Mouse (Mus musculus): ENCODE measurements around the gene Tectb. TPM values are rescaled to one million over a fixed set of nuclear protein-coding genes. Genes with fewer than 3 reads are reported as not detected.

Tectb gene
- total and polyA plus RNA-seq, 2 experiments from 2014 or later, result 0.10 TPM

DNA sequence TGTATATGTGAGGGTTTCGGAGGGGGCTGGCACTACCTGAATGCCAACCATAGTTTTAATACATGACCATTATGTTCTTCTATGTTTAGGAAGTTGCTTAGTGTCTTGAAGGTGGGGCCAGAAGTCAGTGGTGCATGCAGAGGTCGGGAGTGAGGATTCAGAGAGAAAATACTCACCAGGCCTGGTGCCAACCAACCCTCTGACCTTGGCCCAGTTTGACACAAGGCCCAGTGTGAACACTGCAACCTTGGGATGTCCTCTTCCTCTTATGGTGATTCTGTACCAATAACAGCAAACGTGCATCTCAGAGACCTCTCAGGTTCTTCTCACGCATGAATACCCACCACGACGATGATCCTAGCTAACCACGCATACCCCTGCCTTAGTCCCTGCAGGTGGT lies 42.0 kb upstream of the Tectb start:
- WGBS, result 64% methylated on average over 7 of the region's 7 CpGs
- no peak overlapping the region for H3K4me3 ChIP-seq (ENCODE audit: low read length)
- H3K36me3 ChIP-seq (ENCODE audit: insufficient read depth, low read length), result no peaks in the 10 kb centered on the region

DNA sequence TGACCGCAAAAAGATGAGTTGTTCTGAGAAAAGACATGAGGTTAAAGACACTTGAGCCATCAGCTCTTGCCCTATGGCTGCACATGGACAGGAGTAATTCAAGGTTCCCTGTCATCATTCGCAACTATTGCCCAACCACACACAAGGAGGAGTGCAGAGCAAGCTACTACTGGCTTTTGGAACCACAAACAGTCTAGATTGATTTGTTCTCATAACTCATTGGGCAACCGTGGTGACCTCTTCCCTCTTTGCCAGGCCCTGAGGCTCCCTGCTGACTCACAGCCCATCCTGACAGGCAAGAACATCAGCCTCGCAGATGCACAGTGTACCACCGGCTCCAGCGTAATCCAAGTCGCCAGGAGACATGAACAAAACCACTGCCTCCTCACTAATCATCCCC lies 41.2 kb upstream of the Tectb start:
- DNase-seq (ENCODE audit: low spot score), result no peak
- no peaks in the 10 kb centered on the region for H3K9me3 ChIP-seq (ENCODE audit: low read length)
- no peak overlapping the region for H3K27ac ChIP-seq
- WGBS, result 76% methylated on average over 7 of the region's 7 CpGs
- H3K9ac ChIP-seq (replicated peaks; ENCODE audit: low read length), result no peak overlapping the region
- no peak for TF ChIP-seq CTCF (IDR thresholded peaks at IDR 0.05; ENCODE audit: low read depth)
- H3K4me1 ChIP-seq (ENCODE audit: insufficient read depth, low read length), result no peaks in the 10 kb centered on the region
- H3K36me3 ChIP-seq (ENCODE audit: insufficient read depth, low read length), result no peaks in the 10 kb centered on the region
- no peak overlapping the region for H3K4me2 ChIP-seq (ENCODE audit: low read depth, low read length)
- no peak for ATAC-seq
- H3K27me3 ChIP-seq (ENCODE audit: insufficient read depth, low read length), result no peaks in the 10 kb centered on the region
- no peak overlapping the region for H3K4me3 ChIP-seq (ENCODE audit: low read length)

More for the DNA sequence above, 42.0 kb upstream of the Tectb start:
- H3K9ac ChIP-seq (replicated peaks; ENCODE audit: low read length), result no peak overlapping the region
- TF ChIP-seq CTCF (IDR thresholded peaks at IDR 0.05; ENCODE audit: low read depth), result no peak
- H3K9me3 ChIP-seq (ENCODE audit: low read length), result no peaks in the 10 kb centered on the region
- peak overlapping the region; percentile 7; the same call in 1 of the 2 replicates for H3K27ac ChIP-seq
- no peak overlapping the region for H3K4me2 ChIP-seq (ENCODE audit: low read depth, low read length)
- H3K27me3 ChIP-seq (ENCODE audit: insufficient read depth, low read length), result no peaks in the 10 kb centered on the region
- DNase-seq (ENCODE audit: low spot score), result no peak
- H3K4me1 ChIP-seq (ENCODE audit: insufficient read depth, low read length), result no peaks in the 10 kb centered on the region
- ATAC-seq, result no peak

DNA sequence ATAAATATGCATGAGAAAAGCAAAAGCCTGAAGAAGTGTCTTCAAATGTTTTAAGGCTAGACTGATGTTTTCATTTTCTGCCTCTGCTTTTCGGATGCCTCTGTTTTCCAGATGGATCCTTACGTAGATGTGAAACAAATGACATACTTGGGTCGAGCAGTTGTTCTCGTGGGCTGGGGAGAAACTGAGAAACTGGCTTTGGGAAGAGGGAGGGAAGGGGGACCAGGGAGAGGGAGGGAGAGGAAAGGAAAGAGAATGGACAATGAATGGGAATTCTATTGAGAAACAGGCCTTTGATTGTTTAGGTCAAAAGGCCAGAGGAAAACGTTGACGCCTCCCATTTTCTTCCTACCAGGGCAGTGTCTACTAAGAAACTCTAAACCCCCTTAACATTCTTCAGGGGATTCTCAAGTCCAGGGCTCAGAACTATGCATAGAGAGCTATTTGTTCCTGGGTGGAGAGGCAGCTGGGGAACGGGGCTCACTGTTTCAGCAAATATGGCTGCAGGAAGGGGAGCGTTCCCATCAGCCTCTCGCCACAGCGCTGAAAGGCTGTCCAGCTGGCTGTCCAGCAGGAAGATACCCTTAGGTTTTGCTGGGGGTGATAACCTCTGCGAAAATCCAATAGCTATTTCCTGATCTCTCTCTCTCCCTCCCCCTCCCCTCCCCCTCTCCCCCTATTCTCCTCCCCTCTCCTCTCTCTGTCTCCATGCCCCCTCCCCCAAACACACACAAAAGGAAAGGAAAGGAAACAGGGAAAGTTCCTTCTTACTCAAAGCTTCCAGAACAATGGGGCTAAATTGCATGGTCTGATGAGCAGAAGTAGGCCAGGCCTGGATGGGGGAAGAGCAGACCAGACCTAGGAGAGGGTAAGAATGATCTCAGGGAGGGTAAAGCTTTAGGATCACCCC lies 36.9 kb upstream of the Tectb start:
- Histone ChIP-seq H3K27ac (no peak overlapping the region), H3K27me3 (ENCODE audit: insufficient read depth, low read length) (no peaks in the 10 kb centered on the region), H3K4me2 (ENCODE audit: low read depth, low read length) (no peak overlapping the region), H3K9ac (replicated peaks; ENCODE audit: low read length) (no peak overlapping the region), H3K36me3 (ENCODE audit: insufficient read depth, low read length) (no peaks in the 10 kb centered on the region), H3K4me3 (ENCODE audit: low read length) (no peak overlapping the region), H3K4me1 (ENCODE audit: insufficient read depth, low read length) (no peaks in the 10 kb centered on the region), H3K9me3 (ENCODE audit: low read length) (no peaks in the 10 kb centered on the region)
- no peak for TF ChIP-seq CTCF (IDR thresholded peaks at IDR 0.05; ENCODE audit: low read depth)
- ATAC-seq (no peak), DNase-seq (ENCODE audit: low spot score) (no peak)
- 19% methylated on average over 11 of the region's 11 CpGs for WGBS

GRCm38 (mm10) chr19:55144691-55145090 lies 35.8 kb upstream of the Tectb start:
- H3K36me3 ChIP-seq (ENCODE audit: insufficient read depth, low read length), result no peaks in the 10 kb centered on the region
- no peak for ATAC-seq
- 48% methylated on average over 5 of the region's 5 CpGs for WGBS
- H3K4me2 ChIP-seq (ENCODE audit: low read depth, low read length), result no peak overlapping the region
- no peak for DNase-seq (ENCODE audit: low spot score)
- TF ChIP-seq CTCF (IDR thresholded peaks at IDR 0.05; ENCODE audit: low read depth), result no peak
- H3K4me1 ChIP-seq (ENCODE audit: insufficient read depth, low read length), result no peaks in the 10 kb centered on the region
- no peaks in the 10 kb centered on the region for H3K27me3 ChIP-seq (ENCODE audit: insufficient read depth, low read length)
- H3K9me3 ChIP-seq (ENCODE audit: low read length), result no peaks in the 10 kb centered on the region
- no peak overlapping the region for H3K9ac ChIP-seq (replicated peaks; ENCODE audit: low read length)
- no peak overlapping the region for H3K27ac ChIP-seq
- H3K4me3 ChIP-seq (ENCODE audit: low read length), result no peak overlapping the region

- Histone ChIP-seq H3K4me3 (ENCODE audit: low read length) (no peak overlapping the region), H3K4me1 (ENCODE audit: insufficient read depth, low read length) (no peaks in the 10 kb centered on the region), H3K9me3 (ENCODE audit: low read length) (no peaks in the 10 kb centered on the region), H3K27me3 (ENCODE audit: insufficient read depth, low read length) (no peaks in the 10 kb centered on the region), H3K36me3 (ENCODE audit: insufficient read depth, low read length) (no peaks in the 10 kb centered on the region), H3K4me2 (ENCODE audit: low read depth, low read length) (no peak overlapping the region), H3K9ac (replicated peaks; ENCODE audit: low read length) (no peak overlapping the region), H3K27ac (no peak overlapping the region)
- no peak for TF ChIP-seq CTCF (IDR thresholded peaks at IDR 0.05; ENCODE audit: low read depth)
- no peak for DNase-seq (ENCODE audit: low spot score)
- 89% methylated on average over 2 of the region's 2 CpGs for WGBS
- ATAC-seq, result no peak
These were observed 35.4 kb upstream of the Tectb start for GRCm38 (mm10) chr19:55145136-55145535.

- ATAC-seq, result no peak
- 77% methylated on average over 9 of the region's 9 CpGs for WGBS
- no peak for TF ChIP-seq CTCF (IDR thresholded peaks at IDR 0.05; ENCODE audit: low read depth)
These were observed 33.0 kb upstream of the Tectb start for GRCm38 (mm10) chr19:55147568-55147967.

DNA sequence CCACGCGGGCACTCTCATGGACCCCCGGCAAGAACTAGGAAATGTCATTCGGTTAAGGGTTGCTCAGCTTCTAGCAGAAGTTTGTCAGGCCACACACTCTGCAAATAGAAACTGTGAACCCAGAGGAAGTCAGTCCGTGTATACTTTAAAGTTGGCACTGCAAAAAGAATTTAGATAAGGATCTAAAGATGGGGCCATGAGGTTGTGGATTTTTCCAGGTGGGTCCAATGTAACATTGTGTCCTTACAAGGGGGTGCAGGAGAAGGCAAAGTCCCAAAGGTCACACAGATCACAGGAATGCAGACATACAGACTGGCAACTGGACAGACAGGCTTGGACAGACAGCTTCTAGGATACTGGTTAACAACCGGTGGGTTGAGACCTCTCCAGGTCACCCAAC lies 32.4 kb upstream of the Tectb start:
- Histone ChIP-seq H3K4me1 (ENCODE audit: insufficient read depth, low read length) (no peaks in the 10 kb centered on the region), H3K4me2 (ENCODE audit: low read depth, low read length) (no peak overlapping the region), H3K4me3 (ENCODE audit: low read length) (no peak overlapping the region), H3K27me3 (ENCODE audit: insufficient read depth, low read length) (no peaks in the 10 kb centered on the region), H3K27ac (no peak overlapping the region), H3K9ac (replicated peaks; ENCODE audit: low read length) (no peak overlapping the region), H3K36me3 (ENCODE audit: insufficient read depth, low read length) (no peaks in the 10 kb centered on the region), H3K9me3 (ENCODE audit: low read length) (no peaks in the 10 kb centered on the region)
- ATAC-seq (no peak), DNase-seq (ENCODE audit: low spot score) (no peak)
- 86% methylated on average over 6 of the region's 6 CpGs for WGBS
- TF ChIP-seq CTCF (IDR thresholded peaks at IDR 0.05; ENCODE audit: low read depth), result no peak

More at GRCm38 (mm10) chr19:55147568-55147967, 33.0 kb upstream of the Tectb start:
- H3K27me3 ChIP-seq (ENCODE audit: insufficient read depth, low read length), result no peaks in the 10 kb centered on the region
- H3K36me3 ChIP-seq (ENCODE audit: insufficient read depth, low read length), result no peaks in the 10 kb centered on the region
- DNase-seq (ENCODE audit: low spot score), result no peak
- H3K9ac ChIP-seq (replicated peaks; ENCODE audit: low read length), result no peak overlapping the region
- no peak overlapping the region for H3K27ac ChIP-seq
- no peaks in the 10 kb centered on the region for H3K9me3 ChIP-seq (ENCODE audit: low read length)
- H3K4me3 ChIP-seq (ENCODE audit: low read length), result no peak overlapping the region
- H3K4me2 ChIP-seq (ENCODE audit: low read depth, low read length), result no peak overlapping the region
- no peaks in the 10 kb centered on the region for H3K4me1 ChIP-seq (ENCODE audit: insufficient read depth, low read length)
